Mouse (Mus musculus) yolk sac, embryonic 10.5 days (tissue): ENCODE results near the gene Hnrnpu.
"Not testable (repeated sequence)": the region's sequence is repeated elsewhere in the genome, so short reads cannot be mapped to it uniquely, and the experiment has no call there.

ENCODE experiments used
- DNase-seq: peaks from one replicate; pipeline ENCODE4 v3.0.0-alpha.2; 2017; ENCODE audit warnings: low spot score

Hnrnpu gene

GRCm38 (mm10) chr1:178313039-178313597 is 24.5 kb downstream of the Hnrnpu start:
- no peak for DNase-seq

- DNase-seq, result no peak
Measured at GRCm38 (mm10) chr1:178310128-178310527, 27.5 kb downstream of the Hnrnpu start.

GRCm38 (mm10) chr1:178309487-178309886 is 28.1 kb downstream of the Hnrnpu start:
- DNase-seq, result no peak

GRCm38 (mm10) chr1:178303425-178303824 is 34.2 kb downstream of the Hnrnpu start:
- no peak for DNase-seq

GRCm38 (mm10) chr1:178301261-178301660 is 36.3 kb downstream of the Hnrnpu start:
- not testable (repeated sequence) for DNase-seq

- DNase-seq, result no peak
Measured at GRCm38 (mm10) chr1:178294051-178294450, 43.5 kb downstream of the Hnrnpu start.

GRCm38 (mm10) chr1:178291716-178292115 is 45.9 kb downstream of the Hnrnpu start:
- no peak for DNase-seq

- no peak for DNase-seq
Measured at GRCm38 (mm10) chr1:178287601-178288176, 49.9 kb downstream of the Hnrnpu start.

- no peak for DNase-seq
Measured at GRCm38 (mm10) chr1:178283946-178284720, 53.5 kb downstream of the Hnrnpu start.

- DNase-seq, result not testable (repeated sequence)
Measured at GRCm38 (mm10) chr1:178283314-178283713, 54.3 kb downstream of the Hnrnpu start.

GRCm38 (mm10) chr1:178276054-178276911 is 61.3 kb downstream of the Hnrnpu start:
- DNase-seq, result peak; percentile 78

GRCm38 (mm10) chr1:178275738-178276053 is 61.9 kb downstream of the Hnrnpu start:
- DNase-seq, result no peak

GRCm38 (mm10) chr1:178275174-178275730 is 62.3 kb downstream of the Hnrnpu start:
- DNase-seq, result no peak
